Mouse (Mus musculus) forebrain, embryonic 13.5 days (tissue): ENCODE measurements around the gene Atp5d. TPM values are rescaled to one million over a fixed set of nuclear protein-coding genes. Genes with fewer than 3 reads are reported as not detected.
A peak's percentile ranks its signal among the peaks of the same experiment; 100 is the strongest.

Experiments used
- ATAC-seq: fragments of 200-750 bp; cut with Nextera tagmentation; 2 replicates; pipeline ENCODE4 v1.8.0; 2017
- H3K27ac ChIP-seq: fragments of 300-500 bp; sonication (generic); 2 replicates; pipeline ENCODE4 v1.5.1; 2015; ENCODE audit warnings: inconsistent platforms, mild to moderate bottlenecking, moderate library complexity
- H3K27me3 ChIP-seq: fragments of 300-500 bp; sonication (generic); 2 replicates; pipeline ENCODE4 v1.6.1; 2015; ENCODE audit warnings: mild to moderate bottlenecking, inconsistent platforms
- H3K36me3 ChIP-seq: fragments of 300-500 bp; sonication (generic); 2 replicates; pipeline ENCODE4 v1.6.1; 2015; ENCODE audit warnings: mild to moderate bottlenecking, inconsistent platforms; ENCODE audit not compliant: poor library complexity, severe bottlenecking
- H3K4me1 ChIP-seq: fragments of 300-500 bp; sonication (generic); 2 replicates; pipeline ENCODE4 v1.6.1; 2015; ENCODE audit warnings: inconsistent platforms
- H3K4me2 ChIP-seq: fragments of 300-500 bp; sonication (generic); 2 replicates; pipeline ENCODE4 v1.6.1; 2015; ENCODE audit warnings: inconsistent platforms, mild to moderate bottlenecking, moderate library complexity
- H3K4me3 ChIP-seq: fragments of 300-500 bp; sonication (generic); 2 replicates; pipeline ENCODE4 v1.5.1; 2015; ENCODE audit warnings: mild to moderate bottlenecking, inconsistent platforms
- H3K9ac ChIP-seq: fragments of 300-500 bp; sonication (generic); 2 replicates; pipeline ENCODE4 v1.6.1; 2015; ENCODE audit warnings: mild to moderate bottlenecking, inconsistent platforms
- H3K9me3 ChIP-seq: fragments of 300-500 bp; sonication (generic); replicated peaks from 2 replicates; pipeline ENCODE4 v1.6.1; 2016; ENCODE audit warnings: inconsistent platforms
- WGBS: fragments of 180-500 bp; shearing (Covaris S2); methylation state at CpG from one replicate; pipeline ENCODE4 v1.1.7; 2015; 5-methylcytosine and 5-hydroxymethylcytosine counted together
- polyA plus RNA-seq: library from polyadenylated mRNA; unstranded; fragments of >200 nt; fragmentation: Nextera tagmentation; extraction: Ambion mirVana; gene quantifications from 2 replicates; pipeline ENCODE4 v1.2.1, GENCODE M21; 2015

Gene Atp5d
- polyA plus RNA-seq, 1 experiment from 2014 or later: 459 TPM

- Histone ChIP-seq H3K9ac (no peak overlapping the region), H3K4me3 (no peak overlapping the region), H3K4me1 (peaks cover 64% of the 10 kb centered on the region)
Measured at GRCm38 (mm10) chr10:80144159-80144558, 5.7 kb downstream of the Atp5d start.

GRCm38 (mm10) chr10:80144864-80145838 lies 6.7 kb downstream of the Atp5d start:
- H3K4me1 ChIP-seq: peaks cover 59% of the 10 kb centered on the region
- H3K36me3 ChIP-seq: peaks cover 28% of the 10 kb centered on the region
- 74% methylated on average over 20 of the region's 20 CpGs for WGBS
- H3K4me3 ChIP-seq: peak overlapping the region; percentile 0; the same call in 1 of the 2 replicates
- ATAC-seq: no peak
- peak overlapping the region; percentile 37; the same call in 1 of the 2 replicates for H3K9ac ChIP-seq
- 0 out of 2 replicates have a peak overlapping the region, but pooled peaks have one; percentile 5 for H3K4me2 ChIP-seq
- H3K9me3 ChIP-seq: no peaks in the 10 kb centered on the region
- peak overlapping the region; percentile 45 for H3K27ac ChIP-seq
- no peaks in the 10 kb centered on the region for H3K27me3 ChIP-seq

More at GRCm38 (mm10) chr10:80144159-80144558, 5.7 kb downstream of the Atp5d start:
- H3K36me3 ChIP-seq: peaks cover 28% of the 10 kb centered on the region
- no peak for ATAC-seq
- 95% methylated on average over 12 of the region's 12 CpGs for WGBS
- H3K9me3 ChIP-seq: no peaks in the 10 kb centered on the region
- no peaks in the 10 kb centered on the region for H3K27me3 ChIP-seq
- H3K4me2 ChIP-seq: no peak overlapping the region
- H3K27ac ChIP-seq: no peak overlapping the region

GRCm38 (mm10) chr10:80145896-80146295 lies 7.5 kb downstream of the Atp5d start:
- Histone ChIP-seq H3K9ac (peak overlapping the region; percentile 37; the same call in 1 of the 2 replicates), H3K36me3 (peaks cover 28% of the 10 kb centered on the region), H3K27ac (peak overlapping the region; percentile 100)

GRCm38 (mm10) chr10:80146568-80147011 lies 8.2 kb downstream of the Atp5d start:
- Histone ChIP-seq H3K4me2 (no peak overlapping the region), H3K9me3 (no peaks in the 10 kb centered on the region), H3K9ac (peak overlapping the region; percentile 37; the same call in 1 of the 2 replicates), H3K36me3 (peaks cover 34% of the 10 kb centered on the region), H3K4me3 (no peak overlapping the region), H3K4me1 (peaks cover 48% of the 10 kb centered on the region), H3K27me3 (no peaks in the 10 kb centered on the region), H3K27ac (peak overlapping the region; percentile 100)
- ATAC-seq: no peak
- WGBS: 85% methylated on average over 4 of the region's 4 CpGs

More at GRCm38 (mm10) chr10:80145896-80146295, 7.5 kb downstream of the Atp5d start:
- 88% methylated on average over 6 of the region's 6 CpGs for WGBS
- H3K4me1 ChIP-seq: peaks cover 54% of the 10 kb centered on the region
- H3K9me3 ChIP-seq: no peaks in the 10 kb centered on the region
- H3K4me2 ChIP-seq: no peak overlapping the region
- peak overlapping the region; percentile 0; the same call in 1 of the 2 replicates for H3K4me3 ChIP-seq
- H3K27me3 ChIP-seq: no peaks in the 10 kb centered on the region
- ATAC-seq: no peak

- peaks cover 40% of the 10 kb centered on the region for H3K36me3 ChIP-seq
- peaks cover 52% of the 10 kb centered on the region for H3K4me1 ChIP-seq
- peak overlapping the region; percentile 100 for H3K27ac ChIP-seq
- 76% methylated on average over 5 of the region's 5 CpGs for WGBS
- ATAC-seq: no peak
- H3K9ac ChIP-seq: peak overlapping the region; percentile 96; the same call in 1 of the 2 replicates
- peak overlapping the region; percentile 99 for H3K4me3 ChIP-seq
- peak overlapping the region; percentile 71 for H3K4me2 ChIP-seq
- H3K9me3 ChIP-seq: no peaks in the 10 kb centered on the region
- H3K27me3 ChIP-seq: no peaks in the 10 kb centered on the region
Measured at GRCm38 (mm10) chr10:80147146-80147718, 8.8 kb downstream of the Atp5d start.

GRCm38 (mm10) chr10:80147719-80148601 lies 9.5 kb downstream of the Atp5d start, which contains the start of gene Midn:
Gene Midn, plus strand, starts transcription at chr10:80148272.
- H3K4me2 ChIP-seq: peak within 1 kb of the TSS; percentile 71
- peak within 1 kb of the TSS; percentile 96 for H3K9ac ChIP-seq
- peak; percentile 36 for ATAC-seq
- peak within 1 kb of the TSS; percentile 100 for H3K27ac ChIP-seq
- H3K36me3 ChIP-seq: peaks cover 47% of the 10 kb centered on the region
- no peaks in the 10 kb centered on the region for H3K9me3 ChIP-seq
- peak within 1 kb of the TSS; percentile 99 for H3K4me3 ChIP-seq
- H3K4me1 ChIP-seq: peaks cover 55% of the 10 kb centered on the region
- WGBS: 1% methylated on average over 35 of the region's 42 CpGs
- no peaks in the 10 kb centered on the region for H3K27me3 ChIP-seq

- peak overlapping the region; percentile 96 for H3K9ac ChIP-seq
- peak overlapping the region; percentile 99 for H3K4me3 ChIP-seq
- peak; percentile 61 for ATAC-seq
- peak overlapping the region; percentile 100 for H3K27ac ChIP-seq
- H3K4me2 ChIP-seq: peak overlapping the region; percentile 71
- WGBS: under 1% methylated on average over 54 of the region's 57 CpGs
- peaks cover 55% of the 10 kb centered on the region for H3K4me1 ChIP-seq
- no peaks in the 10 kb centered on the region for H3K9me3 ChIP-seq
- no peaks in the 10 kb centered on the region for H3K27me3 ChIP-seq
- H3K36me3 ChIP-seq: peaks cover 51% of the 10 kb centered on the region
Measured at GRCm38 (mm10) chr10:80148610-80149290, 10.3 kb downstream of the Atp5d start.

GRCm38 (mm10) chr10:80149291-80150225 lies 11.1 kb downstream of the Atp5d start:
- H3K36me3 ChIP-seq: peaks cover 51% of the 10 kb centered on the region
- H3K9me3 ChIP-seq: no peaks in the 10 kb centered on the region
- H3K27me3 ChIP-seq: no peaks in the 10 kb centered on the region
- H3K27ac ChIP-seq: peak overlapping the region; percentile 100
- H3K4me2 ChIP-seq: peak overlapping the region; percentile 99
- peaks cover 59% of the 10 kb centered on the region for H3K4me1 ChIP-seq
- under 1% methylated on average over 88 of the region's 88 CpGs for WGBS
- peak; percentile 86 for ATAC-seq
- H3K4me3 ChIP-seq: peak overlapping the region; percentile 99
- peak overlapping the region; percentile 100 for H3K9ac ChIP-seq

GRCm38 (mm10) chr10:80150226-80151210 lies 12.1 kb downstream of the Atp5d start:
- 0 out of 2 replicates have a peak, but pooled peaks have one; percentile 1 for ATAC-seq
- peak overlapping the region; percentile 100 for H3K27ac ChIP-seq
- H3K9ac ChIP-seq: peak overlapping the region; percentile 100
- peaks cover 51% of the 10 kb centered on the region for H3K36me3 ChIP-seq
- H3K4me2 ChIP-seq: peak overlapping the region; percentile 99
- WGBS: under 1% methylated on average over 55 of the region's 71 CpGs
- no peaks in the 10 kb centered on the region for H3K9me3 ChIP-seq
- peaks cover 62% of the 10 kb centered on the region for H3K4me1 ChIP-seq
- H3K4me3 ChIP-seq: peak overlapping the region; percentile 99
- H3K27me3 ChIP-seq: no peaks in the 10 kb centered on the region
